In genomic region chr5:131319141-131319540, GRCm38 (mm10) we compare ENCODE assay signal across 26 mouse cellular contexts. TPM values are rescaled to one million over a fixed set of nuclear protein-coding genes. Genes with fewer than 3 reads are reported as not detected.
DNase-seq lines count a peak whose midpoint lies in the region; ATAC-seq and TF ChIP-seq lines count a peak whose summit lies in the region.
"Had no signal": no experiment of that assay in that cellular context is flagged by ENCODE, and none has a peak within 500 bp of the region (broad histone marks: within the 10 kb centered on the region; RNA-seq: fewer than 3 reads in every experiment).

No protein-coding gene starts in this region.

- H3K4me1 ChIP-seq in kidney, embryonic 14.5 days (ENCODE audit: control insufficient read depth, insufficient read depth, low read length) = 0 out of 2 replicates have a peak, but pooled peaks cover 6% of the 10 kb centered on the region
- H3K4me1 ChIP-seq in kidney, postnatal 0 days (replicated peaks; ENCODE audit: insufficient read depth, low read length) = no peaks in the 10 kb centered on the region; the same call in 1 of the 2 replicates
- H3K4me1 ChIP-seq in neural tube, embryonic 15.5 days = 0 out of 2 replicates have a peak, but pooled peaks cover 6% of the 10 kb centered on the region
- H3K4me1 ChIP-seq: forebrain, embryonic 13.5 days; heart, embryonic 12.5 days; heart, embryonic 15.5 days; hindbrain, embryonic 10.5 days had no signal

- H3K27me3 ChIP-seq in kidney, embryonic 14.5 days (ENCODE audit: control insufficient read depth, insufficient read depth, low read length) = no peaks in the 10 kb centered on the region
- H3K27me3 ChIP-seq in kidney, postnatal 0 days (ENCODE audit: insufficient read depth, low read length) = no peaks in the 10 kb centered on the region
- H3K27me3 ChIP-seq in neural tube, embryonic 15.5 days (replicated peaks) = no peaks in the 10 kb centered on the region
- H3K27me3 ChIP-seq: forebrain, embryonic 13.5 days; heart, embryonic 12.5 days; heart, embryonic 15.5 days had no signal

- ATAC-seq in kidney, embryonic 14.5 days (ENCODE audit: low FRiP score, low TSS enrichment) = peak; percentile 77
- ATAC-seq in kidney, postnatal 0 days (replicated peaks; ENCODE audit: low FRiP score, low read depth) = no peak; the same call in 1 of the 2 replicates
- ATAC-seq in neural tube, embryonic 15.5 days (ENCODE audit: low FRiP score) = no peak
- ATAC-seq: activated CD4-positive, CD25-positive, alpha-beta regulatory T cell, adult 4 months; CD4-positive, CD25-positive, alpha-beta regulatory T cell, adult 4 months; forebrain, embryonic 13.5 days; forebrain, embryonic 16.5 days had no signal

- no peak overlapping the region for H3K4me2 ChIP-seq in kidney, embryonic 14.5 days (replicated peaks; ENCODE audit: low read depth, low read length)
- H3K4me2 ChIP-seq in kidney, postnatal 0 days (ENCODE audit: low read length) = no peak overlapping the region
- H3K4me2 ChIP-seq in neural tube, embryonic 15.5 days = no peak overlapping the region
- H3K4me2 ChIP-seq: forebrain, embryonic 13.5 days; heart, embryonic 12.5 days; heart, embryonic 15.5 days; hindbrain, embryonic 14.5 days had no signal

- no peak overlapping the region for H3K27ac ChIP-seq in kidney, embryonic 14.5 days (ENCODE audit: low read depth, low read length)
- no peak overlapping the region for H3K27ac ChIP-seq in kidney, postnatal 0 days
- 0 out of 2 replicates have a peak overlapping the region, but pooled peaks have one; percentile 28 for H3K27ac ChIP-seq in neural tube, embryonic 15.5 days (replicated peaks)
- H3K27ac ChIP-seq: forebrain, embryonic 10.5 days; forebrain, embryonic 13.5 days; heart, embryonic 15.5 days; hindbrain, embryonic 10.5 days; hindbrain, embryonic 14.5 days had no signal

- no peaks in the 10 kb centered on the region for H3K9me3 ChIP-seq in kidney, embryonic 14.5 days (ENCODE audit: control insufficient read depth, low read length)
- H3K9me3 ChIP-seq in kidney, postnatal 0 days (replicated peaks; ENCODE audit: low read length) = no peaks in the 10 kb centered on the region
- H3K9me3 ChIP-seq in neural tube, embryonic 15.5 days (replicated peaks) = no peaks in the 10 kb centered on the region
- H3K9me3 ChIP-seq: forebrain, embryonic 10.5 days; forebrain, embryonic 13.5 days; heart, embryonic 12.5 days; heart, embryonic 15.5 days; hindbrain, embryonic 10.5 days had no signal

- no peak for TF ChIP-seq CTCF in kidney, postnatal 0 days (IDR thresholded peaks at IDR 0.05; ENCODE audit: low read depth)

- no peak overlapping the region for H3K9ac ChIP-seq in kidney, embryonic 14.5 days (ENCODE audit: low read depth, low read length)
- no peak overlapping the region for H3K9ac ChIP-seq in kidney, postnatal 0 days (ENCODE audit: low read depth, low read length)
- no peak overlapping the region for H3K9ac ChIP-seq in neural tube, embryonic 15.5 days (replicated peaks)
- H3K9ac ChIP-seq: forebrain, embryonic 13.5 days; heart, embryonic 12.5 days; heart, embryonic 15.5 days; hindbrain, embryonic 14.5 days had no signal

- DNase-seq in kidney, postnatal 25 days = no peak
- DNase-seq in kidney, postnatal 0 days (ENCODE audit: low spot score) = peak; percentile 64
- no peak for DNase-seq in kidney, adult 11 months
- no peak for DNase-seq in adrenal gland, postnatal 36 days
- DNase-seq: adrenal gland, adult 8-10 months; adrenal gland, postnatal 25 days; cerebellum, adult 18-20 months; cerebellum, adult 9-10 months; cerebellum, postnatal 14 days; gastrocnemius, postnatal 10 days; gastrocnemius, postnatal 36 days; heart, postnatal 10 days; heart, postnatal 36 days had no signal

- 30% methylated on average over 2 of the region's 2 CpGs for WGBS in kidney, embryonic 14.5 days
- WGBS in kidney, postnatal 0 days = 22% methylated on average over 2 of the region's 2 CpGs
- WGBS in neural tube, embryonic 15.5 days = 42% methylated on average over 2 of the region's 2 CpGs

- no peak overlapping the region for H3K4me3 ChIP-seq in kidney, embryonic 14.5 days (ENCODE audit: low read length)
- H3K4me3 ChIP-seq in kidney, postnatal 0 days (replicated peaks; ENCODE audit: low read depth, low read length) = no peak overlapping the region
- no peak overlapping the region for H3K4me3 ChIP-seq in neural tube, embryonic 15.5 days (replicated peaks)
- H3K4me3 ChIP-seq: forebrain, embryonic 10.5 days; forebrain, embryonic 13.5 days; heart, embryonic 12.5 days; heart, embryonic 15.5 days; hindbrain, embryonic 10.5 days had no signal

- no peaks in the 10 kb centered on the region for H3K36me3 ChIP-seq in kidney, embryonic 14.5 days (ENCODE audit: control insufficient read depth, insufficient read depth, low read length)
- no peaks in the 10 kb centered on the region for H3K36me3 ChIP-seq in kidney, postnatal 0 days (ENCODE audit: insufficient read depth, low read length)
- no peaks in the 10 kb centered on the region for H3K36me3 ChIP-seq in neural tube, embryonic 15.5 days
- H3K36me3 ChIP-seq: forebrain, embryonic 10.5 days; heart, embryonic 12.5 days; heart, embryonic 15.5 days; hindbrain, embryonic 10.5 days had no signal

RNA-seq across cellular contexts. Expression of gene Galnt17, which starts 10.8 kb away (rescaled TPM):
- polyA plus RNA-seq in kidney, embryonic 14.5 days (2014; fragmentation: Nextera tagmentation; extraction: Ambion mirVana) = 1.3 and 2.3 TPM in 2 replicates
- polyA plus RNA-seq in kidney, postnatal 0 days (2015; fragmentation: Nextera tagmentation; extraction: Ambion mirVana) = 0.85 and 1.2 TPM in 2 replicates
- polyA plus RNA-seq in neural tube, embryonic 15.5 days (2015; fragmentation: Nextera tagmentation; extraction: Ambion mirVana) = 9.0 and 10.5 TPM in 2 replicates
- 1 to 10 TPM; 4.0 to 4.2 TPM for total RNA-seq in adrenal gland, postnatal 36 days (2021)
- total RNA-seq: granulocyte monocyte progenitor cell, adult 5-6 weeks; MEL had no signal
- polyA plus RNA-seq: CD4-positive, CD25-positive, alpha-beta regulatory T cell, adult 4 months had no signal
